Mouse (Mus musculus) stomach, embryonic 14.5 days (tissue): ENCODE measurements around the gene Guca1b. TPM values are rescaled to one million over a fixed set of nuclear protein-coding genes. Genes with fewer than 3 reads are reported as not detected.
A peak's percentile ranks its signal among the peaks of the same experiment; 100 is the strongest.

Source experiments
- ATAC-seq: fragments of 200-750 bp; cut with Nextera tagmentation; 2 replicates; pipeline ENCODE4 v1.8.0; 2017; ENCODE audit warnings: low read depth, moderate TSS enrichment; ENCODE audit not compliant: insufficient number of reproducible peaks, insufficient read depth, low FRiP score
- H3K27ac ChIP-seq: fragments of 300-500 bp; sonication (generic); 2 replicates; pipeline ENCODE4 v1.5.1; 2014; ENCODE audit warnings: mild to moderate bottlenecking, low read length, moderate library complexity, mixed read lengths
- H3K27me3 ChIP-seq: fragments of 300-500 bp; sonication (generic); 2 replicates; pipeline ENCODE4 v1.6.1; 2014; ENCODE audit warnings: low read length, control low read depth, mixed read lengths; ENCODE audit not compliant: control insufficient read depth, insufficient read depth
- H3K36me3 ChIP-seq: fragments of 300-500 bp; sonication (generic); 2 replicates; pipeline ENCODE4 v1.6.1; 2014; ENCODE audit warnings: mild to moderate bottlenecking, control low read depth, low read length, moderate library complexity, mixed read lengths; ENCODE audit not compliant: control insufficient read depth, insufficient read depth
- H3K4me1 ChIP-seq: fragments of 300-500 bp; sonication (generic); 2 replicates; pipeline ENCODE4 v1.6.1; 2014; ENCODE audit warnings: low read length, control low read depth, mixed read lengths; ENCODE audit not compliant: control insufficient read depth, insufficient read depth
- H3K4me2 ChIP-seq: fragments of 300-500 bp; sonication (generic); replicated peaks from 2 replicates; pipeline ENCODE4 v1.6.1; 2014; ENCODE audit warnings: low read depth, low read length, control low read depth
- H3K4me3 ChIP-seq: fragments of 300-500 bp; sonication (generic); 2 replicates; pipeline ENCODE4 v1.5.1; 2014; ENCODE audit warnings: low read depth, low read length, control low read depth
- H3K9ac ChIP-seq: fragments of 300-500 bp; sonication (generic); replicated peaks from 2 replicates; pipeline ENCODE4 v1.6.1; 2014; ENCODE audit warnings: low read depth, mild to moderate bottlenecking, control low read depth, low read length, moderate library complexity, mixed read lengths
- H3K9me3 ChIP-seq: fragments of 300-500 bp; sonication (generic); 2 replicates; pipeline ENCODE4 v1.6.1; 2016; ENCODE audit warnings: low read depth, low read length, control low read depth; ENCODE audit not compliant: control insufficient read depth
- WGBS: fragments of 180-500 bp; shearing (Covaris S2); extraction: QIAGEN DNeasy Blood & Tissue Kit; methylation state at CpG from one replicate; pipeline ENCODE4 v1.1.7; 2014; 5-methylcytosine and 5-hydroxymethylcytosine counted together
- polyA plus RNA-seq: library from polyadenylated mRNA; unstranded; fragments of >200 nt; fragmentation: Nextera tagmentation; extraction: Ambion mirVana; gene quantifications from 2 replicates; pipeline ENCODE4 v1.2.1, GENCODE M21; 2014

Guca1b gene
- polyA plus RNA-seq, 1 experiment from 2014 or later = 0.25 TPM

DNA sequence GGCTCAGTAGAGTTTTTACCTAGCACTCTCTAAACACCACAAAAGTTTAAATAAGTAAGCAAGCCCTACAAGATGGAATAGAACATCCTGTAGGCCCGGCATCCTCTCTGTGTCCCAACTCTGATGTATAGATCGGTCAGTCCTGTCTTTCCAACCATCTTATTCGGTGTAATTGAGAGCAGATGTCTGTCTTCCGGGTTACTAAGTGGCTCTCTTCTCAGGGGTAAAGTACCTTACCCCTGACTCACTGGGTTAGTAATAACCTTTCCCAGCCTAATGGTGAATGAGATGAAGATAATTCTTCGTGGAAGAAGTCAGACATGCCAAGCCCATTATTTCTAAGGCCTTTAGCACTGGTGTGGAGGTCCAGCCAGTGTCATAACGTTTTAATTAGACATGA lies 11.2 kb upstream of the Guca1b start:
- no peak for ATAC-seq
- Histone ChIP-seq H3K36me3 (peaks cover 51% of the 10 kb centered on the region), H3K9me3 (no peaks in the 10 kb centered on the region), H3K9ac (no peak overlapping the region), H3K4me2 (no peak overlapping the region), H3K4me1 (0 out of 2 replicates have a peak, but pooled peaks cover 3% of the 10 kb centered on the region), H3K27me3 (no peaks in the 10 kb centered on the region), H3K27ac (no peak overlapping the region), H3K4me3 (no peak overlapping the region)
- WGBS = 86% methylated on average over 6 of the region's 6 CpGs

DNA sequence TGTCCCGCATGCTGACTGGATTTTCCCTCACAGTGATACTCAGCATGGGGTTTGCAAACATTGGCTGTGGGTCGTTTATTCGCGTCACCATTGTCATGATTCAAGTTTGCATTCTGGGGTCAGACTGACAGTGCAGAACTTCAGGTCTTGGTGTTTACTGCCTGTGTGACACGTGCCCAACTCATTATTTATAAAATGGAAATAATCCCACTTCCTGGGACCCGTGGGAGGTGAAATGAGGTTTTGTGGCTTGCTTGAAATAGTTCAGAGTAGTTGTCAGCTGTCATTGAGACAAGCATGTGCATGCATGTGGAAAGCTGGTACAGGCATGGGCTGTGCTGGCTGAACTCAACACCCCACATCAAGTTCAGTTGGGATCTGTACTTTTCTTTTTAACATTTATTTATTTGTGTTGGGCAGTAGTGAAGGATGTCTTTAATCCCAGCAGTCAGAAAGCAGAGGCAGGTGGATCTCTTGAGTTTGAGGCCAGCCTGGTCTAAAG lies 8.4 kb upstream of the Guca1b start:
- Histone ChIP-seq H3K4me2 (no peak overlapping the region), H3K4me1 (no peaks in the 10 kb centered on the region), H3K27ac (no peak overlapping the region), H3K9ac (no peak overlapping the region), H3K4me3 (no peak overlapping the region), H3K9me3 (no peaks in the 10 kb centered on the region), H3K27me3 (no peaks in the 10 kb centered on the region), H3K36me3 (peaks cover 59% of the 10 kb centered on the region)
- no peak for ATAC-seq
- WGBS = 88% methylated on average over 6 of the region's 6 CpGs

- H3K27me3 ChIP-seq = no peaks in the 10 kb centered on the region
- no peak for ATAC-seq
- no peak overlapping the region for H3K4me3 ChIP-seq
- H3K4me1 ChIP-seq = no peaks in the 10 kb centered on the region
- peaks cover 52% of the 10 kb centered on the region for H3K36me3 ChIP-seq
- H3K9me3 ChIP-seq = no peaks in the 10 kb centered on the region
- no peak overlapping the region for H3K4me2 ChIP-seq
- WGBS = 76% methylated on average over 15 of the region's 15 CpGs
- no peak overlapping the region for H3K9ac ChIP-seq
- H3K27ac ChIP-seq = no peak overlapping the region
Measured at GRCm38 (mm10) chr17:47378133-47378532, 7.1 kb upstream of the Guca1b start.

DNA sequence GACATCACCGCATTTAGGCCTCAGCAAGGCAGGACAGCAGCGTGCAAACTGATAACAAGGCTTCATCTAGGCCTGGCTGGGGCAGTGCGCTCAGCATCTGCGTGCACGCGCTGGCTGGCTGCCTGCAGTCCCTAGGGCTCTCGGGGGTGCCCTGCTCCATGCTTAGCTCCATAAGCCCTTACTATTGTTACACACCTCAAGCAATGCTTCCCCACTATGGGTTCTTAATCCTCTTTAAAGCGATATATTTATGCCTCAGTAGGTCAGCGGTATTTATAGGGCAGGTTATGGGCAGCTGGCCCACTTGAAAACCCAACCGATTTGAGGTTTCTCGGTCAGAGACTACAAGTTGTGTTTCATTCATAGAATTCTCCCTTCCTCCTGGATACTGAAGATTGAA lies 3.3 kb upstream of the Guca1b start:
- H3K36me3 ChIP-seq = peaks cover 16% of the 10 kb centered on the region; the same call in 1 of the 2 replicates
- 87% methylated on average over 11 of the region's 11 CpGs for WGBS

GRCm38 (mm10) chr17:47383266-47383665 lies 1.9 kb upstream of the Guca1b start:
- Histone ChIP-seq H3K4me3 (no peak overlapping the region), H3K9ac (no peak overlapping the region), H3K27ac (no peak overlapping the region), H3K9me3 (no peaks in the 10 kb centered on the region), H3K36me3 (peaks cover 8% of the 10 kb centered on the region; the same call in 1 of the 2 replicates), H3K27me3 (no peaks in the 10 kb centered on the region), H3K4me1 (no peaks in the 10 kb centered on the region), H3K4me2 (no peak overlapping the region)
- no peak for ATAC-seq
- 70% methylated on average over 4 of the region's 4 CpGs for WGBS

More for the DNA sequence above, 3.3 kb upstream of the Guca1b start:
- Histone ChIP-seq H3K4me3 (no peak overlapping the region), H3K4me2 (no peak overlapping the region), H3K9ac (no peak overlapping the region), H3K9me3 (no peaks in the 10 kb centered on the region), H3K27ac (no peak overlapping the region), H3K4me1 (no peaks in the 10 kb centered on the region), H3K27me3 (no peaks in the 10 kb centered on the region)
- ATAC-seq = no peak

GRCm38 (mm10) chr17:47384064-47384463 lies 1.1 kb upstream of the Guca1b start:
- no peak for ATAC-seq
- Histone ChIP-seq H3K9ac (no peak overlapping the region), H3K36me3 (peaks cover 8% of the 10 kb centered on the region; the same call in 1 of the 2 replicates), H3K4me1 (no peaks in the 10 kb centered on the region), H3K9me3 (no peaks in the 10 kb centered on the region), H3K4me3 (no peak overlapping the region), H3K27me3 (no peaks in the 10 kb centered on the region), H3K27ac (no peak overlapping the region), H3K4me2 (no peak overlapping the region)
- WGBS = 92% methylated on average over 3 of the region's 3 CpGs

DNA sequence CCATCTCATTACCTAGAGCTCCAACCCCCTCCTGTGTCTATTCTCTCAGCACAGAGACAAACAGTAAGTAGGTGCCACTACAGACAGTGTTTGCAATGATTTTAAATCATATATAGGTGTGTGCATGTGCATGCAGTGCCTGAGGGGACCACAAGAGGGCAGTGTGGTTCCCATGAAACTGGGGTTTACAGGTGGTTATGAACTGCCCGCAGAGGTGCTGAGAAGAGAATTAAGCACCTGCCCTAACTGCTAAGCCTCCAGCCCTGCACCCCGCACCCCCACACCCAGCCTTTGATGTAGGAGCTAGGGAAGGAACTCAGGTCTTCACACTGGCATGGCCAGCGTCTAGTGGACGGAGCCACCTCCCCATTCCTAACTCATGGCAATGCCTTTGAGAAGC lies 1.5 kb downstream of the Guca1b start:
- Histone ChIP-seq H3K9ac (no peak overlapping the region), H3K36me3 (no peaks in the 10 kb centered on the region), H3K9me3 (no peaks in the 10 kb centered on the region), H3K27me3 (no peaks in the 10 kb centered on the region), H3K4me3 (no peak overlapping the region), H3K4me1 (no peaks in the 10 kb centered on the region), H3K27ac (no peak overlapping the region), H3K4me2 (no peak overlapping the region)
- no peak for ATAC-seq
- WGBS = 62% methylated on average over 4 of the region's 4 CpGs

- no peak overlapping the region for H3K27ac ChIP-seq
- peak overlapping the region; percentile 37 for H3K4me2 ChIP-seq
- H3K9ac ChIP-seq = 0 out of 2 replicates have a peak overlapping the region, but pooled peaks have one; percentile 18
- ATAC-seq = no peak
- no peaks in the 10 kb centered on the region for H3K27me3 ChIP-seq
- H3K4me3 ChIP-seq = peak overlapping the region; percentile 25; the same call in 1 of the 2 replicates
- 28% methylated on average over 24 of the region's 24 CpGs for WGBS
- no peaks in the 10 kb centered on the region for H3K36me3 ChIP-seq
- H3K9me3 ChIP-seq = no peaks in the 10 kb centered on the region
- H3K4me1 ChIP-seq = peaks cover 6% of the 10 kb centered on the region; the same call in 1 of the 2 replicates
Measured at GRCm38 (mm10) chr17:47394223-47394869, 9.2 kb downstream of the Guca1b start.
